Mouse (Mus musculus) layer of hippocampus, adult 2 months (tissue): ENCODE data around the gene Morc1. TPM values are rescaled to one million over a fixed set of nuclear protein-coding genes. Genes with fewer than 3 reads are reported as not detected.
A peak's percentile ranks its signal among the peaks of the same experiment; 100 is the strongest.

Experiments
- DNase-seq, 2 experiments: peaks; one replicate each; pipeline ENCODE4 v3.0.0; 2022; ENCODE audit warnings: low spot score in 2 of 2
- H3K27ac ChIP-seq: fragments of 200-600 bp; 2 replicates; pipeline ENCODE4 v1.8.1; 2022
- H3K4me3 ChIP-seq: fragments of 200-600 bp; 2 replicates; pipeline ENCODE4 v1.8.1; 2022; ENCODE audit warnings: mild to moderate bottlenecking
- CTCF ChIP-seq: fragments of 200-600 bp; conservative IDR thresholded peaks from 2 replicates; pipeline ENCODE4 v1.8.1; 2022; ENCODE audit warnings: antibody characterized with exemption, mild to moderate bottlenecking, moderate library complexity
- long read RNA-seq, 2 experiments: library from polyadenylated mRNA; stranded (forward); transcript quantifications; one replicate each; pipeline ENCODE4 v2.0.0; 2021; ENCODE audit warnings: borderline mapping rate in 2 of 2
- total RNA-seq, 2 experiments: library from RNA; stranded (reverse); gene quantifications; 2 replicates each; pipeline ENCODE4 v1.2.3; 2021

The Morc1 gene
- under 1 TPM in 1 of 2 experiments, not detected in 1; 0.25 TPM for total RNA-seq
- long read RNA-seq, experiment 1, result 0 reads
- long read RNA-seq, experiment 2, partial matches to known transcripts, result 0 of 1 reads
- long read RNA-seq, experiment 2, other reads (novel, unspliced or antisense), result 1 of 1 reads

- no peak within 1 kb of the TSS for H3K4me3 ChIP-seq
- no peak within 1 kb of the TSS for H3K27ac ChIP-seq
- no peak for DNase-seq
- peak; percentile 10; the same call in 1 of the 2 replicates for TF ChIP-seq CTCF
Measured at GRCm38 (mm10) chr16:48431027-48431426, at the start of gene Morc1. Gene Morc1, plus strand, starts transcription at chr16:48431237.

GRCm38 (mm10) chr16:48383582-48384257 lies 47.3 kb upstream of the Morc1 start:
- Histone ChIP-seq H3K4me3 (no peak overlapping the region), H3K27ac (no peak overlapping the region)
- no peak for TF ChIP-seq CTCF
- no peak for DNase-seq

- Histone ChIP-seq H3K4me3 (no peak overlapping the region), H3K27ac (no peak overlapping the region)
- DNase-seq, result peak; percentile 36 to 69
- TF ChIP-seq CTCF, result no peak
Measured at GRCm38 (mm10) chr16:48386982-48387381, 44.1 kb upstream of the Morc1 start.

GRCm38 (mm10) chr16:48395278-48395677 lies 35.8 kb upstream of the Morc1 start:
- Histone ChIP-seq H3K27ac (no peak overlapping the region), H3K4me3 (no peak overlapping the region)
- no peak for DNase-seq
- TF ChIP-seq CTCF, result no peak

GRCm38 (mm10) chr16:48402963-48403362 lies 28.1 kb upstream of the Morc1 start:
- no peak for TF ChIP-seq CTCF
- DNase-seq, result no peak
- H3K27ac ChIP-seq, result no peak overlapping the region
- no peak overlapping the region for H3K4me3 ChIP-seq

- H3K4me3 ChIP-seq, result no peak overlapping the region
- TF ChIP-seq CTCF, result no peak
- DNase-seq, result no peak
- H3K27ac ChIP-seq, result no peak overlapping the region
Measured at GRCm38 (mm10) chr16:48403423-48403822, 27.6 kb upstream of the Morc1 start.

GRCm38 (mm10) chr16:48404009-48404408 lies 27.0 kb upstream of the Morc1 start:
- Histone ChIP-seq H3K4me3 (no peak overlapping the region), H3K27ac (no peak overlapping the region)
- no peak for DNase-seq
- TF ChIP-seq CTCF, result no peak

GRCm38 (mm10) chr16:48405674-48406403 lies 25.2 kb upstream of the Morc1 start:
- no peak overlapping the region for H3K4me3 ChIP-seq
- no peak for DNase-seq
- H3K27ac ChIP-seq, result no peak overlapping the region
- no peak for TF ChIP-seq CTCF

- Histone ChIP-seq H3K27ac (no peak overlapping the region), H3K4me3 (no peak overlapping the region)
- no peak for TF ChIP-seq CTCF
- DNase-seq, result no peak
Measured at GRCm38 (mm10) chr16:48409580-48409979, 21.5 kb upstream of the Morc1 start.

- no peak for DNase-seq
- H3K27ac ChIP-seq, result no peak overlapping the region
- no peak overlapping the region for H3K4me3 ChIP-seq
- TF ChIP-seq CTCF, result no peak
Measured at GRCm38 (mm10) chr16:48410125-48410524, 20.9 kb upstream of the Morc1 start.

GRCm38 (mm10) chr16:48412246-48412645 lies 18.8 kb upstream of the Morc1 start, which contains the start of gene Gm5485:
Gene Gm5485, minus strand, starts transcription at chr16:48412416.
- no peak within 1 kb of the TSS for H3K4me3 ChIP-seq
- H3K27ac ChIP-seq, result no peak within 1 kb of the TSS
- no peak for DNase-seq
- TF ChIP-seq CTCF, result no peak

GRCm38 (mm10) chr16:48418557-48418956 lies 12.5 kb upstream of the Morc1 start:
- DNase-seq, result no peak
- TF ChIP-seq CTCF, result no peak
- no peak overlapping the region for H3K4me3 ChIP-seq

GRCm38 (mm10) chr16:48419035-48419434 lies 12.0 kb upstream of the Morc1 start:
- no peak for TF ChIP-seq CTCF
- no peak overlapping the region for H3K4me3 ChIP-seq
- H3K27ac ChIP-seq, result no peak overlapping the region
- DNase-seq, result no peak

More at GRCm38 (mm10) chr16:48418557-48418956, 12.5 kb upstream of the Morc1 start:
- no peak overlapping the region for H3K27ac ChIP-seq
